Mouse (Mus musculus): ENCODE measurements around the gene Sipa1l3.

DNA sequence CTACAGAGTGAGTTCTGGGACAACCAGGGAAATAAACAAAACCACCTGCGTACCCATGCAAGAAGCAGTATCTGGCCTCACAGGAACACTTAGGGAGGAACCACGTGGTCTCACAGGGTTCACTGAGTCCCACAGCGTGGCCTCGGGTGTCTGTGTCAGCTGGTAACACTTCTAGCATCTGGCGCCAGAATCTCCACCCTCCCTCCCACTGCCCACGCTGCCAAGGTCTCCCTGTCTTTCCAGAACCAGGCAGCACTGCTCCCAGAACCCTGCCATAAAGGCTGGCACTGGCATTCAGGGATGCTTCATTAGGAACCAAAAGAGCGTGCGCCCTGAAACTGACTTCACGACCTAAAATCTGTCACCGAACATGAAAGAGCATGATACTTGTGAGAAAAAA is 84.7 kb downstream of the Sipa1l3 start:
- no peak for TF ChIP-seq CTCF (conservative IDR thresholded peaks at IDR 0.05; ENCODE audit: low read length)
- no peak for TF ChIP-seq NANOG (IDR thresholded peaks at IDR 0.05; ENCODE audit: borderline replicate concordance, low read length)
- TF ChIP-seq POU5F1 (IDR thresholded peaks at IDR 0.05; ENCODE audit: borderline replicate concordance, low read length): no peak

Measured in E14TG2a.4 (cell line).